Mouse (Mus musculus): Measurements from ENCODE around the gene Gaa.
"Not testable (repeated sequence)": the region's sequence is repeated elsewhere in the genome, so short reads cannot be mapped to it uniquely, and the experiment has no call there.

Gaa gene

GRCm38 (mm10) chr11:119252854-119253541, 14.7 kb upstream of the Gaa start:
- peak; percentile 66 for DNase-seq (ENCODE audit: low read depth, low spot score)

- not testable (repeated sequence) for DNase-seq (ENCODE audit: low read depth, low spot score)
Observed at GRCm38 (mm10) chr11:119256557-119256956, 11.1 kb upstream of the Gaa start.

GRCm38 (mm10) chr11:119258216-119258571, 9.5 kb upstream of the Gaa start:
- no peak for DNase-seq (ENCODE audit: low read depth, low spot score)

- DNase-seq (ENCODE audit: low read depth, low spot score), result peak; percentile 74
Observed at GRCm38 (mm10) chr11:119258572-119259322, 8.9 kb upstream of the Gaa start.

GRCm38 (mm10) chr11:119259977-119260376, 7.7 kb upstream of the Gaa start:
- DNase-seq (ENCODE audit: low read depth, low spot score), result peak; percentile 36

- no peak for DNase-seq (ENCODE audit: low read depth, low spot score)
Observed at GRCm38 (mm10) chr11:119264413-119264812, 3.3 kb upstream of the Gaa start.

- DNase-seq (ENCODE audit: low read depth, low spot score), result no peak
Observed at GRCm38 (mm10) chr11:119265811-119266210, 1.9 kb upstream of the Gaa start.

GRCm38 (mm10) chr11:119267241-119267674, 429 bp upstream of the Gaa start:
- peak; percentile 90 for DNase-seq (ENCODE audit: low read depth, low spot score)

- peak; percentile 91 for DNase-seq (ENCODE audit: low read depth, low spot score)
Observed at GRCm38 (mm10) chr11:119268557-119269195, 989 bp downstream of the Gaa start.

GRCm38 (mm10) chr11:119272492-119272891, 4.8 kb downstream of the Gaa start:
- DNase-seq (ENCODE audit: low read depth, low spot score), result not testable (repeated sequence)

- DNase-seq (ENCODE audit: low read depth, low spot score), result no peak
Observed at GRCm38 (mm10) chr11:119273186-119273930, 5.7 kb downstream of the Gaa start.

- no peak for DNase-seq (ENCODE audit: low read depth, low spot score)
Observed at GRCm38 (mm10) chr11:119281030-119281429, 13.3 kb downstream of the Gaa start.

GRCm38 (mm10) chr11:119285791-119286527, 18.3 kb downstream of the Gaa start:
- DNase-seq (ENCODE audit: low read depth, low spot score), result no peak

- DNase-seq (ENCODE audit: low read depth, low spot score), result peak; percentile 72
Observed at GRCm38 (mm10) chr11:119287207-119287992, 19.7 kb downstream of the Gaa start.

- DNase-seq (ENCODE audit: low read depth, low spot score), result not testable (repeated sequence)
Observed at GRCm38 (mm10) chr11:119292861-119293260, 25.2 kb downstream of the Gaa start.

- no peak for DNase-seq (ENCODE audit: low read depth, low spot score)
Observed at GRCm38 (mm10) chr11:119297996-119298395, 30.3 kb downstream of the Gaa start.

- DNase-seq (ENCODE audit: low read depth, low spot score), result no peak
Observed at GRCm38 (mm10) chr11:119298917-119299316, 31.2 kb downstream of the Gaa start.

- peak; percentile 99 for DNase-seq (ENCODE audit: low read depth, low spot score)
Observed at GRCm38 (mm10) chr11:119299391-119300245, 31.9 kb downstream of the Gaa start, which contains the start of gene Eif4a3. Gene Eif4a3, minus strand, starts transcription at chr11:119300089.

GRCm38 (mm10) chr11:119300246-119300935, 32.7 kb downstream of the Gaa start:
- peak; percentile 63 for DNase-seq (ENCODE audit: low read depth, low spot score)
